In genomic region chr14:20340149-20340548, GRCm38 (mm10) we compare ENCODE assay signal across 8 mouse cellular contexts. TPM values are rescaled to one million over a fixed set of nuclear protein-coding genes. Genes with fewer than 3 reads are reported as not detected.
A peak's percentile ranks its signal among the peaks of the same experiment; 100 is the strongest.
DNase-seq lines count a peak whose midpoint lies in the region; ATAC-seq and TF ChIP-seq lines count a peak whose summit lies in the region.

No protein-coding gene starts in this region.

- DNase-seq in heart, adult 2 months = peak in 1 of 2 experiments; percentile 21
- DNase-seq in heart, embryonic 10.5 days (ENCODE audit: low spot score) = no peak
- peak; percentile 74 for DNase-seq in CD4-positive, CD25-positive, alpha-beta regulatory T cell, adult 2 months (ENCODE audit: low read depth, low spot score)
- DNase-seq in liver, embryonic 11.5 days (ENCODE audit: low spot score) = no peak
- peak; percentile 15 to 23 for DNase-seq in spleen, postnatal 36 days (ENCODE audit: low spot score in 2 of 2)
- no peak for DNase-seq in frontal cortex, adult 2 months (ENCODE audit: extremely low spot score in 1 of 2, low spot score in 1 of 2)
- DNase-seq in frontal cortex, postnatal 14 days (ENCODE audit: low spot score in 2 of 2) = no peak

- no peak overlapping the region for H3K4me3 ChIP-seq in heart, adult 2 months
- no peak overlapping the region for H3K4me3 ChIP-seq in heart, embryonic 10.5 days
- H3K4me3 ChIP-seq in bone marrow macrophage, adult 2 months (ENCODE audit: insufficient read depth, low read length) = no peak overlapping the region
- no peak overlapping the region for H3K4me3 ChIP-seq in liver, embryonic 11.5 days (ENCODE audit: low read depth, low read length)

- no peaks in the 10 kb centered on the region for H3K27me3 ChIP-seq in heart, adult 2 months (ENCODE audit: control insufficient read depth, insufficient read depth, low read length)
- H3K27me3 ChIP-seq in heart, embryonic 10.5 days (ENCODE audit: insufficient read depth, poor library complexity, severe bottlenecking) = no peaks in the 10 kb centered on the region
- H3K27me3 ChIP-seq in liver, embryonic 11.5 days (replicated peaks; ENCODE audit: control insufficient read depth, insufficient read depth, low read length) = no peaks in the 10 kb centered on the region

- H3K4me1 ChIP-seq in heart, adult 2 months (ENCODE audit: control insufficient read depth, insufficient read depth, low read length) = no peaks in the 10 kb centered on the region
- no peaks in the 10 kb centered on the region for H3K4me1 ChIP-seq in heart, embryonic 10.5 days
- no peaks in the 10 kb centered on the region for H3K4me1 ChIP-seq in bone marrow macrophage, adult 2 months (ENCODE audit: control insufficient read depth, insufficient read depth, low read length)
- no peaks in the 10 kb centered on the region for H3K4me1 ChIP-seq in liver, embryonic 11.5 days (replicated peaks; ENCODE audit: control insufficient read depth, insufficient read depth, low read length)

- H3K9me3 ChIP-seq in heart, embryonic 10.5 days = no peaks in the 10 kb centered on the region
- no peaks in the 10 kb centered on the region for H3K9me3 ChIP-seq in liver, embryonic 11.5 days (ENCODE audit: control insufficient read depth, low read length)

- no peak overlapping the region for H3K27ac ChIP-seq in heart, adult 2 months
- no peak overlapping the region for H3K27ac ChIP-seq in heart, embryonic 10.5 days
- no peak overlapping the region for H3K27ac ChIP-seq in bone marrow macrophage, adult 2 months (ENCODE audit: insufficient read depth, low read depth, low read length)
- no peak overlapping the region for H3K27ac ChIP-seq in liver, embryonic 11.5 days (ENCODE audit: low read depth, low read length)

- H3K36me3 ChIP-seq in heart, adult 2 months (ENCODE audit: control insufficient read depth, insufficient read depth, low read length) = no peaks in the 10 kb centered on the region
- peaks cover 71% of the 10 kb centered on the region for H3K36me3 ChIP-seq in heart, embryonic 10.5 days
- peaks cover 32% of the 10 kb centered on the region for H3K36me3 ChIP-seq in liver, embryonic 11.5 days (ENCODE audit: control insufficient read depth, insufficient read depth, low read length)

- TF ChIP-seq POLR2A in heart, adult 2 months (IDR thresholded peaks at IDR 0.05; ENCODE audit: insufficient read depth, low read depth, low read length) = no peak
- TF ChIP-seq POLR2A in bone marrow macrophage, adult 2 months (IDR thresholded peaks at IDR 0.05; ENCODE audit: borderline replicate concordance, low read depth, low read length) = no peak

- peaks cover 1% of the 10 kb centered on the region; the same call in 1 of the 2 replicates for H3K79me2 ChIP-seq in heart, adult 2 months (replicated peaks; ENCODE audit: control insufficient read depth, insufficient read depth, low read length)

- whole genome bisulfite sequencing in heart, adult 2 months = 76% methylated on average over 8 of the region's 8 CpGs
- 83% methylated on average over 8 of the region's 8 CpGs for WGBS in heart, embryonic 10.5 days
- WGBS in liver, embryonic 11.5 days = 83% methylated on average over 8 of the region's 8 CpGs

- intact Hi-C loops in heart, adult 2 months (cut with DNase I) = no loop called here

- peak; percentile 73 for TF ChIP-seq CTCF in heart, adult 2 months (IDR thresholded peaks at IDR 0.05)
- peak; percentile 64 for TF ChIP-seq CTCF in bone marrow macrophage, adult 2 months (IDR thresholded peaks at IDR 0.05; ENCODE audit: low read depth, low read length)

- 0 out of 2 replicates have a peak, but pooled peaks have one; percentile 47 for ATAC-seq in liver, embryonic 11.5 days (replicated peaks; ENCODE audit: low FRiP score)

- H3K4me2 ChIP-seq in liver, embryonic 11.5 days = no peak overlapping the region

- no peak for TF ChIP-seq EP300 in heart, adult 2 months (IDR thresholded peaks at IDR 0.05; ENCODE audit: insufficient read depth, low read depth, low read length)

- no peak overlapping the region for H3K9ac ChIP-seq in heart, adult 2 months (ENCODE audit: low read depth, low read length)
- H3K9ac ChIP-seq in liver, embryonic 11.5 days (ENCODE audit: low read depth, low read length) = no peak overlapping the region

RNA-seq across cellular contexts. Expression of gene Ecd, which starts 7.8 kb away (rescaled TPM):
- 10 to 100 TPM; 31.7 to 36.9 TPM for total RNA-seq in heart, adult 2 months (2021)
- polyA plus RNA-seq in heart, adult 2 months (2012; rRNA removed) = 16.2 and 26.2 TPM in 2 replicates
- 47.7 and 58.8 TPM in 2 replicates for polyA plus RNA-seq in heart, embryonic 10.5 days (2016; fragmentation: Nextera tagmentation; extraction: Ambion mirVana)
- 25.0 and 29.4 TPM in 2 replicates for polyA plus RNA-seq in bone marrow macrophage, adult 2 months (2012; ENCODE audit: insufficient read depth, insufficient read length, missing spikeins)
- polyA plus RNA-seq in liver, embryonic 11.5 days (2014; fragmentation: Nextera tagmentation; extraction: Ambion mirVana) = 76.1 and 80.5 TPM in 2 replicates
- 30.9 and 31.3 TPM in 2 replicates for polyA plus RNA-seq in frontal cortex, adult 2 months (2012; rRNA removed)

RNA-seq across cellular contexts. Expression of gene Fam149b, which starts 7.8 kb away (rescaled TPM):
- total RNA-seq in heart, adult 2 months (2021) = 10 to 100 TPM; 29.6 to 30.1 TPM
- 23.1 and 36.5 TPM in 2 replicates for polyA plus RNA-seq in heart, adult 2 months (2012; rRNA removed)
- polyA plus RNA-seq in heart, embryonic 10.5 days (2016; fragmentation: Nextera tagmentation; extraction: Ambion mirVana) = 26.5 and 38.4 TPM in 2 replicates
- polyA plus RNA-seq in bone marrow macrophage, adult 2 months (2012; ENCODE audit: insufficient read depth, insufficient read length, missing spikeins) = 21.4 and 30.6 TPM in 2 replicates
- polyA plus RNA-seq in liver, embryonic 11.5 days (2014; fragmentation: Nextera tagmentation; extraction: Ambion mirVana) = 22.6 and 24.2 TPM in 2 replicates
- 56.6 and 58.7 TPM in 2 replicates for polyA plus RNA-seq in frontal cortex, adult 2 months (2012; rRNA removed)

RNA-seq across cellular contexts. Expression of gene Nudt13, which starts 45.7 kb away (rescaled TPM):
- total RNA-seq in heart, adult 2 months (2021) = 10 to 100 TPM; 35.7 to 37.7 TPM
- 27.4 and 34.1 TPM in 2 replicates for polyA plus RNA-seq in heart, adult 2 months (2012; rRNA removed)
- polyA plus RNA-seq in heart, embryonic 10.5 days (2016; fragmentation: Nextera tagmentation; extraction: Ambion mirVana) = 12.4 and 13.1 TPM in 2 replicates
- polyA plus RNA-seq in bone marrow macrophage, adult 2 months (2012; ENCODE audit: insufficient read depth, insufficient read length, missing spikeins) = 35.8 and 36.6 TPM in 2 replicates
- polyA plus RNA-seq in liver, embryonic 11.5 days (2014; fragmentation: Nextera tagmentation; extraction: Ambion mirVana) = 10.0 and 12.2 TPM in 2 replicates
- polyA plus RNA-seq in frontal cortex, adult 2 months (2012; rRNA removed) = 26.7 and 38.3 TPM in 2 replicates

RNA-seq across cellular contexts. Expression of gene Dnajc9, which starts 48.6 kb away (rescaled TPM):
- 10 to 100 TPM; 11.9 to 13.4 TPM for total RNA-seq in heart, adult 2 months (2021)
- polyA plus RNA-seq in heart, adult 2 months (2012; rRNA removed) = 7.2 and 8.2 TPM in 2 replicates
- 128 and 179 TPM in 2 replicates for polyA plus RNA-seq in heart, embryonic 10.5 days (2016; fragmentation: Nextera tagmentation; extraction: Ambion mirVana)
- polyA plus RNA-seq in bone marrow macrophage, adult 2 months (2012; ENCODE audit: insufficient read depth, insufficient read length, missing spikeins) = 42.3 and 49.4 TPM in 2 replicates
- polyA plus RNA-seq in liver, embryonic 11.5 days (2014; fragmentation: Nextera tagmentation; extraction: Ambion mirVana) = 174 and 191 TPM in 2 replicates
- polyA plus RNA-seq in frontal cortex, adult 2 months (2012; rRNA removed) = 52.2 and 52.7 TPM in 2 replicates

RNA-seq across cellular contexts. Expression of gene Mrps16, which starts 53.3 kb away (rescaled TPM):
- total RNA-seq in heart, adult 2 months (2021) = 10 to 100 TPM; 68.6 to 74.9 TPM
- polyA plus RNA-seq in heart, adult 2 months (2012; rRNA removed) = 54.7 and 65.4 TPM in 2 replicates
- polyA plus RNA-seq in heart, embryonic 10.5 days (2016; fragmentation: Nextera tagmentation; extraction: Ambion mirVana) = 95.0 and 108 TPM in 2 replicates
- polyA plus RNA-seq in bone marrow macrophage, adult 2 months (2012; ENCODE audit: insufficient read depth, insufficient read length, missing spikeins) = 37.0 and 37.5 TPM in 2 replicates
- 116 and 119 TPM in 2 replicates for polyA plus RNA-seq in liver, embryonic 11.5 days (2014; fragmentation: Nextera tagmentation; extraction: Ambion mirVana)
- 39.6 and 40.3 TPM in 2 replicates for polyA plus RNA-seq in frontal cortex, adult 2 months (2012; rRNA removed)

Comparison
In these comparisons a context has a peak if more than half of its experiments do, and no peak if none do; other contexts are left out.
1. DNase-seq: peak in CD4-positive, CD25-positive, alpha-beta regulatory T cell, adult 2 months (single experiment) and spleen, postnatal 36 days (2 of 2); none in heart, embryonic 10.5 days (single experiment), liver, embryonic 11.5 days (single experiment), frontal cortex, adult 2 months (0 of 2) and frontal cortex, postnatal 14 days (0 of 2).